Mouse (Mus musculus): ENCODE measurements around the gene Gad2. TPM values are rescaled to one million over a fixed set of nuclear protein-coding genes. Genes with fewer than 3 reads are reported as not detected.
A peak's percentile ranks its signal among the peaks of the same experiment; 100 is the strongest.

The Gad2 gene
- total and polyA plus RNA-seq, 2 experiments from 2014 or later = 0.11 TPM; not detected in 1

DNA sequence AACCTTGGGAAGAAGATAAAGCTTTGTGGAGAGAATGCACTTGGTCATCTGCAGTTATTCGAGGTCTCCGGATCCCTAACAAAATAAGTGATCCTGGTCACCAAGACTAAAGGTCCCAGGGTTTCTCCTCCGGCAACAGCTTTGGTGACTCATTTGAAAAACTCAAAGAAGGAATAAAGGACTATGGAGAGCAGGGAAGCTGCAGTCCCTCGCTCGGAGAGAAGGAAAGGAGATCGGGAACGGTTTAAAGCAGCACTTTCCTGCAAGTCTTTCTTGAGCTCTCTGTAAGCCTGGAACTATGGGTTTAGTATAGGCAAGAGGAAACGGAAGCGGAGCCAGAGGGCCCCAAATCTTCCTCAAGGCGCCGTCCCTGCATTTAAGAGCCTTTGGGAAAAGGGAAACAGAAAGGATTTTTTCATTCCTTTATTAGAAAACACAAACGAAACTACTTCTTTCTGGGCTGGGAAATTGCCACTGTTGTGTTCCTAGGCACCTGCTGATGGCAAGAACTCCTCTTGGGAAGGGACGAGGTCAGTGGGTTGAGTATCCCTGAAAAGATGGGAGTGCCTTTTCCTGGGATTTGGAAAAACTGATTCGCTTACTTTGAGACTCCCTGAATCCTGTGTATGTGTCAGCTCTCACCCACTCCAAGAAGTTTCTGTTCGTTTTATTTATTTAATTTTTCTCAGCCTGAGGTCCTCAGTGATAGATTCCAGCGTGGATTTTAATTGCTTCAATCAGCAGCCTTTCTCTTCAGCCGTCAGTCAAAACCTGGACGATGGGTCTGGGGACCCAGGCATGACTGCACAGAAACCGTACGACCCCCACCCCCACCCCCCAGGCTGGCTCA lies 802 bp upstream of the Gad2 start:
- Histone ChIP-seq H3K4me3 (ENCODE audit: low read depth, low read length) (peak overlapping the region; percentile 44; the same call in 1 of the 2 replicates), H3K9me3 (replicated peaks; ENCODE audit: control insufficient read depth, low read length) (no peaks in the 10 kb centered on the region), H3K27me3 (ENCODE audit: control insufficient read depth, insufficient read depth, low read length) (peaks cover 83% of the 10 kb centered on the region), H3K4me1 (ENCODE audit: control insufficient read depth, insufficient read depth) (peaks cover 7% of the 10 kb centered on the region; the same call in 1 of the 2 replicates), H3K9ac (replicated peaks; ENCODE audit: low read depth, low read length) (no peak overlapping the region), H3K4me2 (ENCODE audit: low read depth, low read length) (0 out of 2 replicates have a peak overlapping the region, but pooled peaks have one; percentile 57), H3K27ac (ENCODE audit: low read depth) (no peak overlapping the region), H3K36me3 (replicated peaks; ENCODE audit: control insufficient read depth, insufficient read depth, low read length) (no peaks in the 10 kb centered on the region)
- DNase-seq (ENCODE audit: low spot score) (no peak), ATAC-seq (ENCODE audit: insufficient read depth, low read depth) (no peak)
- 7% methylated on average over 20 of the region's 20 CpGs for WGBS
- TF ChIP-seq CTCF (IDR thresholded peaks at IDR 0.05; ENCODE audit: low read depth) = no peak
- TF ChIP-seq EP300 (IDR thresholded peaks at IDR 0.05; ENCODE audit: low read depth) = no peak

GRCm38 (mm10) chr2:22623111-22624070 lies 1.4 kb downstream of the Gad2 start:
- Histone ChIP-seq H3K27me3 (ENCODE audit: control insufficient read depth, insufficient read depth, low read length) (peaks cover 91% of the 10 kb centered on the region), H3K4me1 (ENCODE audit: control insufficient read depth, insufficient read depth) (peaks cover 7% of the 10 kb centered on the region; the same call in 1 of the 2 replicates), H3K4me3 (ENCODE audit: low read depth, low read length) (peak overlapping the region; percentile 44), H3K36me3 (replicated peaks; ENCODE audit: control insufficient read depth, insufficient read depth, low read length) (no peaks in the 10 kb centered on the region), H3K9me3 (replicated peaks; ENCODE audit: control insufficient read depth, low read length) (no peaks in the 10 kb centered on the region), H3K27ac (ENCODE audit: low read depth) (no peak overlapping the region), H3K4me2 (ENCODE audit: low read depth, low read length) (peak overlapping the region; percentile 57), H3K9ac (replicated peaks; ENCODE audit: low read depth, low read length) (no peak overlapping the region)
- 1% methylated on average over 54 of the region's 60 CpGs for WGBS
- no peak for ATAC-seq (ENCODE audit: insufficient read depth, low read depth)
- no peak for DNase-seq (ENCODE audit: low spot score)
- TF ChIP-seq EP300 (IDR thresholded peaks at IDR 0.05; ENCODE audit: low read depth) (no peak), CTCF (IDR thresholded peaks at IDR 0.05; ENCODE audit: low read depth) (no peak)

GRCm38 (mm10) chr2:22624188-22624975 lies 2.4 kb downstream of the Gad2 start:
- H3K4me2 ChIP-seq (ENCODE audit: low read depth, low read length) = no peak overlapping the region
- no peaks in the 10 kb centered on the region for H3K36me3 ChIP-seq (replicated peaks; ENCODE audit: control insufficient read depth, insufficient read depth, low read length)
- ATAC-seq (ENCODE audit: insufficient read depth, low read depth) = no peak
- H3K4me3 ChIP-seq (ENCODE audit: low read depth, low read length) = no peak overlapping the region
- H3K27me3 ChIP-seq (ENCODE audit: control insufficient read depth, insufficient read depth, low read length) = peaks cover 82% of the 10 kb centered on the region
- H3K27ac ChIP-seq (ENCODE audit: low read depth) = no peak overlapping the region
- no peaks in the 10 kb centered on the region for H3K9me3 ChIP-seq (replicated peaks; ENCODE audit: control insufficient read depth, low read length)
- no peak for DNase-seq (ENCODE audit: low spot score)
- 5% methylated on average over 27 of the region's 27 CpGs for WGBS
- H3K9ac ChIP-seq (replicated peaks; ENCODE audit: low read depth, low read length) = no peak overlapping the region
- peaks cover 7% of the 10 kb centered on the region; the same call in 1 of the 2 replicates for H3K4me1 ChIP-seq (ENCODE audit: control insufficient read depth, insufficient read depth)
- TF ChIP-seq EP300 (IDR thresholded peaks at IDR 0.05; ENCODE audit: low read depth) (no peak), CTCF (IDR thresholded peaks at IDR 0.05; ENCODE audit: low read depth) (no peak)

- DNase-seq (ENCODE audit: low spot score) (no peak), ATAC-seq (ENCODE audit: insufficient read depth, low read depth) (no peak)
- WGBS = 18% methylated on average over 16 of the region's 16 CpGs
- Histone ChIP-seq H3K4me2 (ENCODE audit: low read depth, low read length) (no peak overlapping the region), H3K9me3 (replicated peaks; ENCODE audit: control insufficient read depth, low read length) (no peaks in the 10 kb centered on the region), H3K4me3 (ENCODE audit: low read depth, low read length) (no peak overlapping the region), H3K36me3 (replicated peaks; ENCODE audit: control insufficient read depth, insufficient read depth, low read length) (no peaks in the 10 kb centered on the region), H3K9ac (replicated peaks; ENCODE audit: low read depth, low read length) (no peak overlapping the region), H3K27me3 (ENCODE audit: control insufficient read depth, insufficient read depth, low read length) (peaks cover 73% of the 10 kb centered on the region), H3K27ac (ENCODE audit: low read depth) (no peak overlapping the region), H3K4me1 (ENCODE audit: control insufficient read depth, insufficient read depth) (peaks cover 7% of the 10 kb centered on the region; the same call in 1 of the 2 replicates)
- TF ChIP-seq EP300 (IDR thresholded peaks at IDR 0.05; ENCODE audit: low read depth) (no peak), CTCF (IDR thresholded peaks at IDR 0.05; ENCODE audit: low read depth) (no peak)
Observed at GRCm38 (mm10) chr2:22625096-22625960, 3.3 kb downstream of the Gad2 start.

Measured in heart, postnatal 0 days (tissue).